Mouse (Mus musculus) layer of hippocampus, adult 9-11 months (tissue): ENCODE measurements at regions not wholly inside any gene's neighbourhood (a gene's known extent, or its start where the extent isn't known, plus 50 kb on each side); places are given as distances from the start of the nearest gene placed in this dataset.

Experiments
- DNase-seq: peaks from one replicate; pipeline ENCODE4 v3.0.0; 2022

GRCm38 (mm10) chr8:8482707-8483480 is 178.1 kb downstream of the Efnb2 start:
- DNase-seq, result no peak

GRCm38 (mm10) chr8:8477456-8477855 is 183.6 kb downstream of the Efnb2 start:
- no peak for DNase-seq

GRCm38 (mm10) chr8:8468552-8468951 is 192.5 kb downstream of the Efnb2 start:
- DNase-seq, result no peak

GRCm38 (mm10) chr8:8466526-8467244 is 194.4 kb downstream of the Efnb2 start:
- DNase-seq, result no peak

GRCm38 (mm10) chr8:8462455-8462854 is 198.6 kb downstream of the Efnb2 start:
- peak; percentile 38 for DNase-seq

GRCm38 (mm10) chr8:8457536-8457935 is 203.5 kb downstream of the Efnb2 start:
- no peak for DNase-seq

- DNase-seq, result no peak
Observed at GRCm38 (mm10) chr8:8453944-8454343, 207.1 kb downstream of the Efnb2 start.

GRCm38 (mm10) chr8:8452226-8452625 is 208.8 kb downstream of the Efnb2 start:
- peak; percentile 14 for DNase-seq

GRCm38 (mm10) chr8:8448911-8449310 is 212.1 kb downstream of the Efnb2 start:
- no peak for DNase-seq

GRCm38 (mm10) chr8:8441568-8441967 is 219.5 kb downstream of the Efnb2 start:
- DNase-seq, result no peak

- no peak for DNase-seq
Observed at GRCm38 (mm10) chr8:8440903-8441302, 220.1 kb downstream of the Efnb2 start.

GRCm38 (mm10) chr8:8426201-8426600 is 234.8 kb downstream of the Efnb2 start:
- DNase-seq, result no peak

GRCm38 (mm10) chr8:8423443-8423842 is 237.6 kb downstream of the Efnb2 start:
- DNase-seq, result no peak

- DNase-seq, result no peak
Observed at GRCm38 (mm10) chr8:8421713-8422112, 239.3 kb downstream of the Efnb2 start.

- no peak for DNase-seq
Observed at GRCm38 (mm10) chr8:8419360-8420330, 241.4 kb downstream of the Efnb2 start.

GRCm38 (mm10) chr8:8418929-8419328 is 242.1 kb downstream of the Efnb2 start:
- DNase-seq, result no peak

GRCm38 (mm10) chr8:8418525-8418924 is 242.5 kb downstream of the Efnb2 start:
- no peak for DNase-seq

GRCm38 (mm10) chr8:8416092-8416701 is 244.8 kb downstream of the Efnb2 start:
- DNase-seq, result peak; percentile 30

GRCm38 (mm10) chr8:8407357-8407756 is 253.7 kb downstream of the Efnb2 start:
- no peak for DNase-seq

- no peak for DNase-seq
Observed at GRCm38 (mm10) chr8:8403410-8403809, 257.6 kb downstream of the Efnb2 start.

GRCm38 (mm10) chr8:8392303-8392702 is 268.7 kb downstream of the Efnb2 start:
- peak; percentile 53 for DNase-seq

- DNase-seq, result no peak
Observed at GRCm38 (mm10) chr8:8391321-8391720, 269.7 kb downstream of the Efnb2 start.

GRCm38 (mm10) chr8:8378248-8378647 is 282.8 kb downstream of the Efnb2 start:
- DNase-seq, result no peak
